Mouse (Mus musculus) B cell, adult 67 days (primary cell): ENCODE data around the gene Gm45785. TPM values are rescaled to one million over a fixed set of nuclear protein-coding genes. Genes with fewer than 3 reads are reported as not detected.

ENCODE experiments used
- total RNA-seq, 2 experiments: library from RNA; stranded (reverse); gene quantifications; 4 replicates each; pipeline ENCODE4 v1.2.4; 2023

Gene Gm45785
- total RNA-seq = not detected

DNA sequence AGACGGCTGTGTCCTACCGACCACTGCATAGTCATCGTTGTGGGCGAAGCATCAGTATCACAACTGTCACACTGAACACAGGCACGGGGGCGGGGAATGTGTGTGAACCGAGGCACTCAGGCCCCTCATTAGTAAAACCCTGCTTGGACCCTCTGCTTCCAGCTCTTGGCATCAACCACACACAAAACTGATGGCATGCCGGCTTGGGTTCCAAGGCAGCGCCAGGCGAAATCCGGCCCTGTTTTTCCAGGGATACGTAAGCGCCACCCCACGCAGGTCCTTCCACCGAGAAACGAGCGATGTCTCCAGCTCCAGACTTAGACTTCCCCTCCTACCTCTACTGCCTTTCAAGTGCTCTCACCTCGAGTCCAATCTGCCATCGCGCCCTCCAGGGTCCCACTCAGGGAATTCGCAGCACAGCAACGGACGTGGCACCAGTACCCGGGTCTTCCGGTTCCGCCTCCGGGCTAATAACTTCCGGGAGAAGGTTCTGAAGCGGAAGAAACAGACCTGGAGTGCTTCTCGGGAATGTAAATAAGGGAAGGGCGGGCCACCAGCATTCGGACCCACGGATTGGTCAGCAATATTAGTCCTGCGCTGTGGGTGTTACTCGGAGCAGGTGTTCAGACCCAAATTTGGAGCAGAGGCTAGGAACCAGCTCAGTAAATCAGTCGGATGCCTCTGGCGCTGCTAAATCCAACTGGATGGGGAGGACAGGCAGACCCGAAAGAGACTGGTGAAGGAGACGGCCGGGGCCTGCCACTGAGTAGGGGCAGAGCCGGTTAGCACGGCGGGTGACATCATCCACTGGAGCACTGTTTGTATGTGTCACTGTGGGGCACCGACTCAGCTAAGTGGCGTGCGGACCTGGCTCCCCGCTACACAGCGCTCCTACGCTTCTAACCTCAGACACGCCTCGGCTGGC is at the start of gene Gm45785:
Gene Gm45785, minus strand, starts transcription at position 472 of the 925 bp plus-strand sequence.

DNA sequence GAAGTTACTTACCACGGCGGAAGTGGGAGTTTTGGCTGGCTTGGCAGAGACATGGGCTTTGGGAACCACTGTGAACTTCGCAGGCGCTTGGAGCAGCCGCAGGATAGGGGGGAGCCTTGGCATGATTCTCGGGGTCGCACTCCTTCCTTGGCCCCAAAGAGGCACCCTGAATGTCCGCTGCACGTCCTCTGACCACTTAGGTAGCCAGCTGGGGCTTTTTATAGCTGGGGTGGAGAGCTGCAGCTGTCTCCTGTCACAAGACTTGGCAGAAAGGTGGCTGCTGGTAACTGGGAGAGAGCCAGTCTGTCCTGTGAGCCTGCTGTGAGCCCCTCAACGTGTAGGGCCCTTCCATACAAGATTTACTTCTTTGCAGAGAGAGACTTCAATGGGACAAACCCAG is 44.1 kb upstream of the Gm45785 start, which contains the start of gene Cox8b:
Gene Cox8b, minus strand, starts transcription at position 227 of the 400 bp plus-strand sequence.

DNA sequence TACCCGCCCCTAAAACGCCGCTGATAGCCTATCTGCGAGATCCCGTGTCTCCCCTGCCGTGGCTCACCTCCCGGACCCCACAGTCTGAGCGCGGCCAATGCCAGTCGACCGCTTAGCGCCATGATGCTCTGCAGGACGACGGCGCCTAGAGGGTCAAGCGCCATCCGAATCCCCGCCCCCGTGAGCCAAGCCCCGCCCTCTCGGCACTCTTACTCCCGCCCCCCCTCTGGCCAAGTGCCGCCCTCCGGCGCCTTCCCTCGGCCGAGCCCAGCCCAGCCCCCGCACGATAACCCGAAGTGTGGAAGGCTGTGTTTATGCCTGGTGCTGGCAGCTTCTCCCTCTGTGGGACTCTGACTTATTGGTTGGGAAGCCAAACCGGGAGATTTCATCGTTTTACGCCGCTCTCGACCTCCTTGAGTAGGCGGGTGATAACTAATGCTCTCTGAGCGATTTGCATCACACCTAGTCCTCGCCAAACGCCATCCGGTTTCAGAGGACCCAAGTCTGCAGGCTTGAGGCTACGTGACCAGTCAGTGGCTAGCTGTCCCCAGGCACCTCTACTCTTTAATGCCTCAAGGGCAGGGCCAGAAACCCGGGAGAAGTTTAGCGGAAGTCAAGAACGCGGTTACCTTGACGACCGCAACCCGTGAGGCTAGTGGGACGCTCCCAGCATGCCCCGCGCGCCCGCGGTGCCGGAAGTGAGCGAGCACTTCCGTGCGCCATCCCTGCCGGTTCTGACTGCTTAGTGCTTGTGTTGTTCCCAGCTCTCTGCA is 25.8 kb upstream of the Gm45785 start, which contains the start of the genes Psmd13 and Sirt3:
Gene Psmd13, plus strand, starts transcription at position 273 of the 773 bp plus-strand sequence.
Gene Sirt3, minus strand, starts transcription at position 614 of the 773 bp plus-strand sequence.

DNA sequence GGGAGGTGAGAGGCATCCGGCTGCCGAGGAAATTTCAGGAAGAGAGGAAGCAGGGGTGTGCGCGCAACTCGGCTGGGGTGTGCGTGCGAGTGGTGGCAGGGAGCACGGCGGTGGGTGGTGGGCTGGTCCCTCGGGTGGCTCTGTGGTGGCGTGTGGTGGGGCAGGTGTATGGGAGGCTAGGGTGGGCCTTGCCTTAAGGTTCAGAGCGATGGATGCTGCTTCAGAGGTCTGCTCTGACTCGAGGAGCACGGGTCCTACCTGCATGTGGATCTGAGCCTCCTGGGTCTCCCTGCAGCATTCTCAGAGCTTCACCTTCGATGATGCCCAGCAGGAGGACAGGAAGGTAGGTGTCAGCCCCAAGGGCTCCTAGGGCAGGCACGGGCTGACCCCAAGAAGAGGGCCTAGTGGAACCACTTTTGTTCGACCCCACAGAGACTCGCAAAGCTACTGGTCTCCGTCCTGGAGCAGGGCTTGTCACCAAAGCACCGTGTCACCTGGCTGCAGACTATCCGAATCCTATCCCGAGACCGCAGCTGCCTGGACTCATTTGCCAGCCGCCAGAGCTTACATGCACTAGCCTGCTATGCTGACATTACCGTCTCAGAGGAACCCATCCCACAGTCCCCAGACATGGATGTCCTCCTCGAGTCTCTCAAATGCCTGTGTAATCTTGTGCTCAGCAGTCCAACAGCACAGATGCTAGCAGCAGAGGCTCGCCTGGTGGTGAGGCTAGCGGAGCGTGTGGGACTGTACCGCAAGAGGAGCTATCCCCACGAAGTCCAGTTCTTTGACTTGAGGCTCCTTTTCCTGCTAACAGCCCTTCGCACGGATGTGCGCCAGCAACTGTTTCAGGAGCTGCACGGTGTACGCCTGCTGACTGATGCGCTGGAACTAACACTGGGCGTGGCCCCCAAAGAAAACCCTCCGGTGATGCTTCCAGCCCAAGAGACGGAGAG is 1.7 kb upstream of the Gm45785 start, which contains the start of gene Bet1l:
Gene Bet1l, minus strand, starts transcription at position 28 of the 956 bp plus-strand sequence.

DNA sequence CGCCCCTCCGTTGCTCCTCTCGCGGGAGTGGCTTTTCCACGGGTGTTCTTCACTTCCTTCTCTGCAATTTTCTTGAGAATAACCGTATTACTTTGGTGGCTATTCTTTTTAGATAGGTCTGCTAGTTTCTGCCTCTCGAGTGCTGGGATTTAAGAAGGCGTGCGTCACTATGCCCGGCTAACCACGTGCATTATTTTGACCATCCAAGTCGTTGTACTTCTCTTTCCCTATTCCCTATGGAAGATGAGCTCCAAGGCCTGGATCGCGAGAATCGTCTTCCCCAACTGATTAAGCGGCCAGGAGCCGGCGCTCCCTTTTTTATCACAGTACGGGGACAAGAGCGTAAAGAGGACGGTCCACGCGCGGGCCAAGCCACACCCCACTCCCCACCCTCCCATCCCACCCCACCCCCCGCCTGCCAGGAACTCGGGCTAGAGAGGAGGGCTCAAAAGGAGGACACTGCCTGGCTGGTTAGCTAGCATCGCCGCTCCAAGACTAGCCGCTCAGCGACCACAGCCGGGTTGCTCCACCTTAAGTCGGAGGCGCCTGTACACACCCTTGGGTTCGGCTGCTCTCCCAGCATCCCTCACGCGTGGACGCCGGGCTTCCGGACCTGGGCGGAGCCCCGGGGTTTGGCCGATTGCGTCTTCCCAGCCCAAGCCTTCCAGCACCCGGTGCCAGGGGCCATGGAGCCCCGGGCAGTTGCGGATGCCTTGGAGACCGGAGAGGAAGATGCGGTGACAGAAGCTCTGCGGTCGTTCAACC is 836 bp upstream of the Gm45785 start, which contains the start of gene Ric8a:
Gene Ric8a, plus strand, starts transcription at position 173 of the 765 bp plus-strand sequence.

DNA sequence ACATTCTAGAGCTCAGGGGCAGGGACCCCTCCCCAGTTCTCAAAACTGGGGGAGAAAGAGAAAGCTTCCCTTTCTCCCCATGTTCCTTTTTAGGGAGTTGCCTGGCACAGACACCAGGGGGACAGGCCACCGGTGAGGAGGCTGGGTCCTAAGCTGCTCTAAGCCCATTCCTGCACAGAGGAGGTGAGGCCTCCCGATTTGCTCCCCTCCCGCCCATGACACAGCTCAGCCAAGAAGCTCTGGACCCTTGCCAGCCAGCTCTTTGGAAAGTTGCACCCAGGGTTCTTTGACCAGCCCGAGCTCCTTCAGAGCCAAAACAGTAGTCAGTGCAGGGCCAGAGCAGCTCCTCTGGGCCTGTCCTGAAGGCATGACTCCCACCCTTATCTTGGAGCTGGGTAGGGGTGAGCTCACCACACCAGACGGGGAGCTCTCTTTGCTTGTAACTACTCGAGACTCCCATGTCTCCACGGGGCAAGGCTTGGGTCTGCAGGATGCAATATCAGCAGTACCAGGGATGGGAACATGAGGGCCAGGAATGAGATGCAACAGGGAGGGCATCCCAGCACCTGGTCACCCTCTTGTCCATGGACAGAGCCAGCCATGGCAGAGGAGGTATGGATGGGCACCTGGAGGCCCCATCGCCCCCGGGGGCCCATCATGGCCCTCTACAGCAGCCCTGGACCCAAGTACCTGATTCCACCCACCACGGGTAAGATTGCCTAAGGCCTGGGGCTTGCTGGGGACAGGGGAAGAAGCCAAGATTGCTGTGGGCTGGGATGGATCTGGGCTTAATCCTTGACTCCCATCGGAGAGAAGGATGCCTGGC is 8.2 kb downstream of the Gm45785 start, which contains the start of gene Odf3:
Gene Odf3, plus strand, starts transcription at position 51 of the 826 bp plus-strand sequence.

DNA sequence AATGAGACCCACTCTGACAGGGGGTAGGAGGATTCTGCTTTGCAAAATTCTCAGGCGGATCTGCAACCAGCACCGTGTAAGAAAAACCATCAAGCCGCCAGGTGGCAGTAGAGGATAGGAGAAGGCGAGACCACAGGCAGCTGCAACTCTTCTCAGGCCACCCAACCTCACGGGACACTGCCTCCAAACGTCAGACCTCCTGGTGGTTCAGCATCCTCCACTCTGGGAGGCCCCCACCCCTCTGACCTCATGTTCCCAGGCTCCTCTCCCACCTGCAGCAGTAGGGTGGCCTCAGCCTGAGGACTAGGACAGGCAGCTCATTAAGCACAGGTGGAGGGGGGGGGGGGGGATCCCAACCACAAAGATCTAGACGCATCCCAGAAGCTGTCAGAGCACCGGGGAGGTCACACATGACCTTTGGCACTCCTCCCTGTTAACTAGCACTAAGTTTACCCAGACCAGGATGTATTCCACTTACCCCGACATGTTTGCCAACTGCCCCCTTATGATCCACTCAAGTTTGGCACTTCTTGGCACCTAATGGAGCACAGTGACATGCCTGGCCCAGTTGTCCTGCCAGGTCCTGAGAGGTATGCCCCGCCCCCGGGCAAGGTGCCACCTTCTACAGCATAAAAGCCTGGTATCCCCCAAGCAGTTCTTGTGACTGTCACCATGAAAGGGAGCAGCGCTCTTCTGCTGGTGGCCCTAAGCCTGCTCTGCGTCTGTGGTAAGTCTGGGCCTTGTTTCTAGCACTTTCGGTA is 11.0 kb downstream of the Gm45785 start, which contains the start of gene Scgb1c1:
Gene Scgb1c1, plus strand, starts transcription at position 643 of the 761 bp plus-strand sequence.

DNA sequence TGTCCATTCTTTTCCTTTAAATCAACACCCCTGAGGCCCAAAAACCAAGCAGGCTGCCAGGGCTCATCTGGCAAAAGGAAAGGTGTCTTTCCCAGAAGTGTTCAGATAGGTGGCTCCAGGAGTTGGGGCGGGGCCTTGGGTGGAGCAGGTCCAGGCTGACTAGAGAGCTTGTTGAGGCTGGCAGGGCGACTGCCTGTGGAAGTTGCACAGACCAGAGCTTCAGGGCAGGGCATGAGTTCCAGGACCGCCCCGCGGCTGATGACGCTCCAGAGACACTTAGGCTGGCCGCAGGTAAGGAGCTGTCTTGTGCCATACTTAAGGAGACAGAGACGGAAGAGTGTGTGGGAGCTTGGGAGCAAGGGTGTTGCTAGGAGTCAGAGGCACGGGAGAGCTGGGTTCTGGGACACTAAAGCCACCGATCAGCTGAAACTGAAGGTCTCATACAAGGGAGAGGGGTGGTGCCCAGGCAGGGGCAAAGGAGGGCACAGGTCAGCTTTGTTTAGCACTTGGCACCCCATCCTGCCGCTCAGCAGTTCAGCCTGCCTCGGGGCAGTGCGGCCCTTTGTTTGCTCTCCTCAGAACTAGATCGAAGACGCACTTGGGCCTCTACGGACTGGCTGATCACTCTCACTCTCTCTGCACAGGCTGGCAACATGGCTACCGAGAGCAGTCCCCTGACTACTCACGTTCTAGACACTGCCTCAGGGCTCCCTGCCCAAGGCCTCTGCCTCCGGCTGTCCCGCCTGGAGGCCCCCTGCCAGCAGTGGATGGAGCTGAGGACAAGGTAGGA is 21.0 kb downstream of the Gm45785 start, which contains the start of gene Urah:
Gene Urah, plus strand, starts transcription at position 51 of the 790 bp plus-strand sequence.

DNA sequence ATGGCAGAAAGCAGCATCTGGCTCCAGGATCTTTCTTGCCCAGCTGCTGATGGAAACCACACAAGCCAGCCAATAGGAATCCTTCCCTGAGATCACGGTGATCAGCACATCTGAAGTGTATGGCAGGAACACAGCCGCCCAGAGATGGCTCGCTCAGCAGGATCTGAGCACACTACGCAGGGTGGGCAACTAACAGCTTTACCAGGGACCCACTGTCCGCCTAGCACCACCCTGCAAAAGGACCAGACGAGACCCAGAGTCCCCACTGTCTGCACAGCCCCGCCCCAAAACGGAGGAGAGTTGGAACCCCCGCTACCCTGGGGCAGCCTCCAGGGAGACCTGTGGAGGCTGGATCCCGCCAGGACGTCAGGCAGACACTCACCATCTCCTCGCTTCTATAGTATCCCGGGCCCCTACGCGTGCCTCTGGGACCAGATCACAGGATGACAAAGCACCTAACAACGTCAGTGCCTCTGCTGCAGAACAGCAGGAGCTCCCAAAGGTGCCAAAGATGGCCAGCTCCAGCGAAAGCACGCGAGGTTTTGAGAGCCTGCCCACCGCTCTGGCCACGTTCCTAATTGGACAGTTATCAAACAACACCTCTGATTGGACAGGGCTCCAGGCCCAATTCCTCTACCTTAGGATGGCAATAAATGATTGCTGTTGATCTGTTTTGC is 34.3 kb downstream of the Gm45785 start, which contains the start of gene Zfp941:
Gene Zfp941, minus strand, starts transcription at position 526 of the 677 bp plus-strand sequence.

DNA sequence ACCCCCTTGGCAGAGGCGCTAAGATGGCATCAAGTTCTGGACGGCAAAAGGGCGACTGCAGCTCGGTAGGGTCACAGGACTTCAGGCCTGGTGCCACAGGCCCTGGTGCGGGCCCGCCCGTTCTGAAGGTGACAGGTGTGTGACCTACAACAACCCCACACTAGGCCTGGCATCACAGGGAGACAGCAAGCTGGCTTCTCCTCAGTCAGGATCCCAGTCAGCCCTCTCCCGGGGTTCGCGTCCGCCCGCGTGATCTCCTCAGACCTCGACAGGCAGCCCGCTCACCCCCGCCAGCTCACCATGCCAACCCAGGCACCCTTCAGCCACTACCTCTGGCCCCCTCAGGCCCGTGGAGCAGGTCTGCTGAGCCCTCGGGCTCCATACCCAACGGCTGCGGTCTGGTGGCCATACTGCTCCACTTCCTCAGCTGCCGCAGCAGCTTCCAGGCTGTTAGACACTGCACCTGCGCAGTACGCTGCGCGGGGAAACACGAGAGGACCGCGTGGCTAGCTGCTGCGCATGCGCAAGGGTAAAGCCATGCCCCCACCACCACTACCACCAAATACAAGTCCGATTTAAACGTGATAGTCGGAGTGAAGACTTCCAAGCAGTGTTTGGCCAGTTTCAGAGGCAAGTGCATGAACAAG is 68.6 kb downstream of the Gm45785 start, which contains the start of gene Syce1:
Gene Syce1, minus strand, starts transcription at position 447 of the 647 bp plus-strand sequence.

Other genes starting within 250 kb of the Gm45785 start
- gene Olfr61, start 227.4 kb downstream of the Gm45785 start, total RNA-seq = not detected
- not detected for gene Olfr53, start 209.9 kb downstream of the Gm45785 start, total RNA-seq
- not detected for gene Olfr539, start 196.4 kb downstream of the Gm45785 start, total RNA-seq
- gene Olfr45, start 174.4 kb downstream of the Gm45785 start, total RNA-seq = not detected
- not detected for gene Olfr541, start 159.1 kb downstream of the Gm45785 start, total RNA-seq
- gene Cyp2e1, start 92.6 kb downstream of the Gm45785 start, total RNA-seq = not detected
- gene Syce1, start 68.5 kb downstream of the Gm45785 start, total RNA-seq = not detected
- under 1 TPM in 1 of 2 experiments, not detected in 1; 0.15 TPM for gene Zfp941, start 34.2 kb downstream of the Gm45785 start, total RNA-seq
- not detected for gene Urah, start 21.3 kb downstream of the Gm45785 start, total RNA-seq
- gene Scgb1c1, start 10.8 kb downstream of the Gm45785 start, total RNA-seq = not detected
- not detected for gene Odf3, start 8.5 kb downstream of the Gm45785 start, total RNA-seq
- gene Ric8a, start 626 bp upstream of the Gm45785 start, total RNA-seq = 100 to 1,000 TPM; 112 to 126 TPM
- gene Bet1l, start 1.2 kb upstream of the Gm45785 start, total RNA-seq = 10 to 100 TPM; 22.5 to 22.8 TPM
- 10 to 100 TPM; 79.6 to 82.9 TPM for gene Psmd13, start 25.6 kb upstream of the Gm45785 start, total RNA-seq
- gene Sirt3, start 26.0 kb upstream of the Gm45785 start, total RNA-seq = 10 to 100 TPM; 10.8 to 12.7 TPM
- not detected for gene Cox8b, start 44.1 kb upstream of the Gm45785 start, total RNA-seq
- gene Nlrp6, start 64.6 kb upstream of the Gm45785 start, total RNA-seq = not detected
- 10 to 100 TPM; 20.9 to 22.3 TPM for gene Pgghg, start 85.1 kb upstream of the Gm45785 start, total RNA-seq
- gene Ifitm5, start 94.0 kb upstream of the Gm45785 start, total RNA-seq = not detected
- not detected for gene Gm45717, start 99.6 kb upstream of the Gm45785 start, total RNA-seq
- 10 to 100 TPM; 14.7 to 16.9 TPM for gene Ifitm2, start 99.7 kb upstream of the Gm45785 start, total RNA-seq
- 1 to 10 TPM in 1 of 2 experiments, not detected in 1; 1.1 TPM for gene Ifitm1, start 110.9 kb upstream of the Gm45785 start, total RNA-seq
- 1 to 10 TPM; 2.1 to 4.4 TPM for gene Ifitm3, start 154.4 kb upstream of the Gm45785 start, total RNA-seq
- not detected for gene Ifitm6, start 161.6 kb upstream of the Gm45785 start, total RNA-seq
- gene Gm17387, start 172.8 kb upstream of the Gm45785 start, total RNA-seq = not detected
- not detected for gene B4galnt4, start 204.8 kb upstream of the Gm45785 start, total RNA-seq
- 10 to 100 TPM; 27.8 to 32.3 TPM for gene Pkp3, start 221.9 kb upstream of the Gm45785 start, total RNA-seq
- 10 to 100 TPM; 44.7 to 51.9 TPM for gene Sigirr, start 244.2 kb upstream of the Gm45785 start, total RNA-seq